Mouse (Mus musculus) left cerebral cortex, postnatal 4 days (tissue): Measurements from ENCODE around the gene Psg22. TPM values are rescaled to one million over a fixed set of nuclear protein-coding genes. Genes with fewer than 3 reads are reported as not detected.
"Not testable (repeated sequence)": the region's sequence is repeated elsewhere in the genome, so short reads cannot be mapped to it uniquely, and the experiment has no call there.

ENCODE experiments used
- DNase-seq: peaks from one replicate; pipeline ENCODE4 v3.0.0-alpha.2; 2022
- intact Hi-C: fragments of 180-260 bp; cut with DNase I; formaldehyde crosslinking; loops from one replicate; pipeline ENCODE4 v1.15.1; 2025
- total RNA-seq, 2 experiments: library from RNA; stranded (reverse); gene quantifications; 2 replicates each; pipeline ENCODE4 v1.2.3; 2021

Gene Psg22
- not detected for total RNA-seq

GRCm38 (mm10) chr7:18717790-18718189 is at the start of gene Psg22:
Psg22 (plus strand) TSS chr7:18718090.
- no peak for DNase-seq
- intact Hi-C loops = no loop called here

GRCm38 (mm10) chr7:18679772-18680171 is 38.1 kb upstream of the Psg22 start:
- intact Hi-C loops = no loop called here
- DNase-seq = peak; percentile 20

- DNase-seq = no peak
- intact Hi-C loops = no loop called here
Observed at GRCm38 (mm10) chr7:18685586-18685985, 32.3 kb upstream of the Psg22 start.

- DNase-seq = no peak
- intact Hi-C loops = no loop called here
Observed at GRCm38 (mm10) chr7:18686085-18686484, 31.8 kb upstream of the Psg22 start, which contains the start of gene Psg20. Psg20 (minus strand) TSS chr7:18686185.

- intact Hi-C loops, DNase-seq: not testable (repeated sequence)
Observed at GRCm38 (mm10) chr7:18710331-18710730, 7.6 kb upstream of the Psg22 start.

GRCm38 (mm10) chr7:18710846-18711245 is 7.0 kb upstream of the Psg22 start:
- DNase-seq = no peak
- intact Hi-C loops = no loop called here

DNA sequence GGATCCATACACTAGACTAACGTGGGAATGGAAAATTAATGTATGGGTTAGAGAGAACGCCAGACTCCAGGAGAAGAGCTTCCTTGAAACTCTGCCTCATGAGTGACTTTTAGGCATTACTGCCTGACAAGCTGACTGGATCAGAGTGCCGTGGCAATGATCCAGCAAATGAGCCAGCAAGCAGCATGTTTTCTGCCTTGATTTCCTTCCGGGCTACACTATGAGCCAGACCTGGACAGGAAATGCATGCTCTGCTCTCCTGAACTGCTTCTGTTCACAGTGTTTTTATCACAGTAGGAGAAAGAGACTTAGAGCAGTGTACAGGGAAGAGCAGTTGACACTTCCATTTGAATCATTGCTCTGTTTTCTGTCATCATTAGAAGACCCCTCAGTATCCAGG is 2.3 kb upstream of the Psg22 start:
- DNase-seq = no peak
- intact Hi-C loops = no loop called here

GRCm38 (mm10) chr7:18724001-18724400 is 6.1 kb downstream of the Psg22 start:
- DNase-seq = no peak
- intact Hi-C loops = no loop called here

DNA sequence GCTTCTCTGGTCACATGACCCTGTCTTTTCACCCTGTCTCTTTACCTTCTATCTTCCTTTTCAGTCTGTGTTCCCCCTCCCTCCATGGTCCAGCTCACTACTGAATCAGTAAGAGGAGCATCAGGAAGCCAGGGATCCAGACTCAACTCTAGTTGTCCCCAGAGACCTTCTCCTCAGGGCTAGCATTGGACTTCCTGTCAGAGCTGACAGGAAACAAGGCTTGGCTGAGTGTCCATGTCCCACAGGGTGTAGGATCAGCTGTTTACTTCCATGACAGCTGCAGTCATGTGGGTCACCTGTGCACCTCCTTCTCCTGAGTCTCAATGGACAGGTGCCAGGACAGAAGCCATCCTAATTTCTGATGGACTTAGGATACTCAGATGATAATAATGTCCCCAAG is 8.0 kb downstream of the Psg22 start:
- intact Hi-C loops = not testable (repeated sequence)

DNA sequence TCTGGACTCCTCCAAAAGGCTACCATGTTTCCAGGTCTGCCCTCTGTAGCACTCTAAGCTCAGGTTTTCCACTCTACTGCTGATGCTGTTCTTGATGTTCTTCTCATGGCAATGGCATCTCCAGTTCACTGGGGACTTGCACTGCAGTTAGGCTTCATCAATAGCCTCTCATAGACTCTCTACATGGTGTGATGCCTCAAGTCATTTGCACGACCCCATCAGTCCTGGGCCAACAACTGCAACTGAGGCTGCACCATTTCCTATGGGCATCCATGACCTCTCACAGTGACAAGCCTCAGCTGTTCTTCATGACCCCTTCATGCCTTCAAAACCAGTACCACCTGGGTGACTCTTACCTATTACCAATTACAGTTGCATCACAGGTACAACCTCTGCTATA is 10.5 kb downstream of the Psg22 start:
- intact Hi-C loops = no loop called here
- no peak for DNase-seq

More for the DNA sequence above, 8.0 kb downstream of the Psg22 start:
- DNase-seq = not testable (repeated sequence)

DNA sequence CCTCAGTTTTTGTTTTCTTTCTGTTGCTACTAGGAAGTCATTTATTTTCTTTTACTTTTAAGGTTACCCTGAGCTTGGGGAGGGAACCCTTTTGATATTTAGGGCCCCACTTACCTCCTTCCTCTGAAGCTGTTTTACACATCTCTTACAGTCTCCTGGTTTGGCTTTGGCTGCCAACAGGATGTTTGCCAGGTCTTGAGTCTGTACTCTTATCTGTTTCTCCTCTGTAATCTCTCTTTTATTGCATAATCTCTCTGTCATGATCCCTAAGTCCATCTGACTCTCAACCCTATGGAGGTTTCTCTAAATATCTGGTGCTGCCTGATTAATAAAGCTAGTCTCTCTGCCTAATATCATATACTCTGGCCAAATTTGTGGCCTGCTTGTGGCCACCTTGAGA is 15.2 kb downstream of the Psg22 start:
- intact Hi-C loops = no loop called here
- no peak for DNase-seq

GRCm38 (mm10) chr7:18734451-18734850 is 16.6 kb downstream of the Psg22 start:
- intact Hi-C loops = no loop called here
- DNase-seq = no peak

DNA sequence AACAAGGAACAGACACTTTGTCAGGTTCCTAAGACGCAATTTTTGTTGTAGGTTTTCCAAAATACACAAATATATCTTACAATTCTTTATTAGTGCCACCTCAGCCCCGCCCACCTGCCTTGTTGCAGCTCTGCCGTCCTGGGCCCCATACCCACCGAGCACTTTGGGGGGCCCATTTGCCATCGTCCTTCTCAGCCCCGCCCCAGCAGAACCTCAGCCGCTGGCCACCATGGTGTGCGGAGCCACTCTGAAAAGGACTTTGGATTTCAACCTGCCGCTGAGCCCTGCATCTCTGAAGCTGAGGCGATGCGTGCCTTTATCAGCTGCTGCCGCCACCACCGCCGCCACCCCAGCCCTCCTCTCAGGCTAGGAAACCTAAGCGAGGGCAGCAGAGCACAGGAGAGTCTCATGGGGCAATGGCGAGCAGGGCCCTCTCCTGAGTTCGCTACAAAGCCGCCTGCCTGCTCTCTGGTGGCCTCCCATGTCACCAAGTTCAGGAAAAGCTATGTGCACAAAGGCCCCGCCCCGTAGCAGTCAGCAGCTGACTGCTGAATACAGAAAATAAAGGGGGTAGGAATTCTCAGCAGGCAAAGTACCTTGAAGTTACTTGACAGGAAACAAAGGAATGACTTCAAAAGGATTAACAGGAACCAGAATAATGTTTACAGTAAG is 28.4 kb downstream of the Psg22 start:
- intact Hi-C loops = loop anchor here (10.0 kb wide), 1 partner anchor 128 kb away; the partner anchor contains the start of gene Pglyrp1
- no peak for DNase-seq

- intact Hi-C loops = loop anchor here (10.0 kb wide), 1 partner anchor 127 kb away; the partner anchor contains the start of gene Pglyrp1
- DNase-seq = not testable (repeated sequence)
Observed at GRCm38 (mm10) chr7:18747420-18747819, 29.5 kb downstream of the Psg22 start.

GRCm38 (mm10) chr7:18748994-18749895 is 31.4 kb downstream of the Psg22 start:
- no peak for DNase-seq
- intact Hi-C loops = loop anchor here (10.0 kb wide), 1 partner anchor 126 kb away; the partner anchor contains the start of gene Pglyrp1

- peak; percentile 48 for DNase-seq
- intact Hi-C loops = loop anchor here (10.0 kb wide), 1 partner anchor 125 kb away; the partner anchor contains the start of gene Pglyrp1
Observed at GRCm38 (mm10) chr7:18749896-18750477, 32.1 kb downstream of the Psg22 start.

DNA sequence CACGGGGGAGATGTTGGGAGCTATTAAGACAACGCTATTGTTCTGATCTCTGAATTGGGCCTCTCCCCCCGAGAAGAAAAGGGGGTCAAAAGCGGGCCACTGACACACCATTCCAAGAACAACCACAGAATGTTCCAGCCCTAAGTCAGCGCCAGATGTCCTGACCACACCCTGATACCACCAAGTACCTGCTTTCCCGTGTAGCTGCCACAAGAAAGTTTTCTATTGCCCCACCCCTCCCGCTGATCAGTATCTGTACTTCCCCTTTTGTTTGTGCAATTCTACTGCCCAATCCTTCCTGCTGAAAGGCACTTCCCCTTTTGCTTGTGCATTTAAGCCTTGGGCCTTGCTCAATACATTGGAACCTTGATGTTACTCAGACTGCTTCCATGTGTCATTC is 42.3 kb downstream of the Psg22 start:
- intact Hi-C loops, DNase-seq: not testable (repeated sequence)

DNA sequence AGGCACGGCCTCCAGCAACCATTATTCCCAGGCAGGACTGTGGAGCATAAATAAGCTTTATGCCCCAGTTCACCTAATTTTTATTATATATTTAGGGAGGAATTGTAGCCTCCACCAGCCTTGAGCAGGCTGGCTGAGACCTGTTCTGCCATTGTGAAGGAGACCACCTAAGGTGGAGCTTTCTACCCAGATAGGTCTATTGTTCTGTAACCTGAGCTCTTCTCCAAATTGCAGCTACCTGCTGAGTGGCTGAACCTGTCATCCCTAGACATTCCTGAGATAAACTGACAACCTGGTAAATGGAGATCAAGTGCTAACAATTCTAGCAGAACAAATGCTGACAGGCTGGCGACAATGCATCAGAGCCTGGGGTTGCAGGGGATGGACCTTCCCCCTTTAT is 45.0 kb downstream of the Psg22 start:
- DNase-seq, intact Hi-C loops: not testable (repeated sequence)
